Mouse (Mus musculus) 3T3-L1 (cell line): ENCODE measurements around the gene Hck.

Experiments
- DNase-seq: peaks from one replicate; pipeline ENCODE4 v3.0.0-alpha.2; 2015; ENCODE audit warnings: low read depth, low spot score

Hck gene

DNA sequence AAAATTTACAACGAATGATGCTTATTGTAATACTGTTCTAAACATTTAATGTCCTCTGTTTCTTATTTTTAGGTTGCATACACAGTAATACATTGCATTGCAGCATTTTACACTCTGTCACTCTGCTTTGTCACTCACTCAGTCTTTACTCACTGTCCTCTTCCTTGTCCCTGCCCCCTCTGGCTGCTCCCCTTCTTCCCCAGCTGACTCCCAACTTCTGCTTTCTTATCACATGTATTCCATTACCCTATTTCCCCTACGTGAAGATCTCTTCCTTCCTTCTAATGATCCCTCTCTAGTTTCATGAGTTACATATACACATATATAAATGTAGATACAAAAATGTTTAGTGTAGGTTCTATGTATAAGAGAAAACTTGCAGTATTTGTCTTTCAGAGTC is 90.8 kb downstream of the Hck start:
- DNase-seq = no peak
